Mouse (Mus musculus): ENCODE measurements at regions not wholly inside any gene's neighbourhood (a gene's known extent, or its start where the extent isn't known, plus 50 kb on each side); places are given as distances from the start of the nearest gene placed in this dataset.

DNA sequence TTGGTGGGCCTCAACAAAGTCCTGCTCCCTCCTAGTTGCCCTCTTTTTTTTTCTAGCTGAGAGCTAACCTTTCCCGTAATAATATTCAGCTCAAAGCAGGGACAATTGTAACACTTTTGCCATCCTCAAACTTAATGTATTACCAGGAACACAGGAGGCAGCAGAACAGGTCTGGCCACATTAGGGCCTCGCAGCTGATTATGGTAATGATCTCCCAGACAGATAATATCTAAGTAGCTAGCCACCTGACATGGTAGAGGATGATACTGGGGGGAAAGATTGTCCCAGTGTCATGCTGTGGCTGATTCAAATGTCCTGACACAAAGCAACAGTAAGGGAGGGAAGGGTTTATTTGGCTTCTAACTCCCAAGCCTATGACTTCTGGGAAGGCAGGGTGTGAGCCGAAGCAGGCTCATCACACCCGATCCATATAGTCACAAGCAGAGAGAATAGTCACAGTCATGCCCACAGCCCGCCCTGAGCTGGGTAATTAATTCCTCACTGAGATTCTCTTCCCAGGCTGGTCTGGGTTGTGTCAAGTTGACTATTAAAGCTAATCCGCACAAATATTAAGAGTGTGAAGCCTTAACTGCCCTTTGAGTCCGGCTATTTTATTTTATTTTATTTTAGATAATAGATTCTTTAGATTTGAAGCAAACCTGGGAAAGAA is 57.0 kb upstream of the Cd2ap start:
- peaks cover 8 to 9% of the 10 kb centered on the region in 2 experiments; a peak in 3 of 4 replicates for H3K4me1 ChIP-seq (ENCODE audit: control insufficient read depth in 2 of 2, insufficient read depth in 2 of 2, low read length in 2 of 2)
- H3K4me3 ChIP-seq (ENCODE audit: control insufficient read depth in 1 of 2, insufficient read depth in 1 of 2, low read depth in 1 of 2, low read length in 2 of 2) = no peak overlapping the region
- H3K36me3 ChIP-seq (ENCODE audit: control insufficient read depth, insufficient read depth, low read length) = no peaks in the 10 kb centered on the region
- no peak overlapping the region for H3K27ac ChIP-seq (replicated peaks in 1 of 2; ENCODE audit: control insufficient read depth in 1 of 2, insufficient read depth in 1 of 2, low read depth in 2 of 2, low read length in 2 of 2)
- WGBS = 69% methylated on average over 7 of the region's 7 CpGs
- H3K4me2 ChIP-seq (ENCODE audit: low read length) = no peak overlapping the region
- no peak overlapping the region for H3K9ac ChIP-seq (ENCODE audit: low read length)
- no peaks in the 10 kb centered on the region for H3K9me3 ChIP-seq (ENCODE audit: control insufficient read depth, low read length)
- no peaks in the 10 kb centered on the region for H3K27me3 ChIP-seq (ENCODE audit: control insufficient read depth, insufficient read depth, low read length)
- no peak for ATAC-seq (ENCODE audit: insufficient number of reproducible peaks, insufficient read depth, low FRiP score, low read depth)

DNA sequence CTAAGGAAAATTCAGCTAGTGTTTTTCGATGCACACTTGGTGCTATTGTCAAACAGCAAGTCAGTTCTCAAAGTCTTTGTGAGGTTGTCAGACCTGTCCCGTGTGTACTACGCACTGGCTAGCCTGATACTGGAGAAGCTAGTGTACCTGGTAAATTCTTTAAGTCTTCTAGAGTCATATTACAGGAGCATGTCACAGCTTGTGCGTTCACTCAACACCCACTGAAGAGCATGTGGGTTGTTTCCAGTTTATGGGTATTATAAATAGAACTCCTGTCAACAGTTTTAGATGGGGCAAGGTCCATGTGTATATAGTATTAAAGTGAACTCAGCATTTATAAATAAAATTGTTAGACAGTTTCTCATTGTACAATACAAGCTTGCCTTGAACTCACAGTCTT is 50.9 kb upstream of the Cd2ap start:
- H3K27ac ChIP-seq (replicated peaks in 1 of 2; ENCODE audit: control insufficient read depth in 1 of 2, insufficient read depth in 1 of 2, low read depth in 2 of 2, low read length in 2 of 2) = peak overlapping the region; percentile 30 to 82
- peaks cover 15 to 18% of the 10 kb centered on the region in 2 experiments for H3K4me1 ChIP-seq (ENCODE audit: control insufficient read depth in 2 of 2, insufficient read depth in 2 of 2, low read length in 2 of 2)
- no peaks in the 10 kb centered on the region for H3K36me3 ChIP-seq (ENCODE audit: control insufficient read depth, insufficient read depth, low read length)
- no peaks in the 10 kb centered on the region for H3K9me3 ChIP-seq (ENCODE audit: control insufficient read depth, low read length)
- peak; percentile 79 for ATAC-seq (ENCODE audit: insufficient number of reproducible peaks, insufficient read depth, low FRiP score, low read depth)
- no peak overlapping the region for H3K4me3 ChIP-seq (ENCODE audit: control insufficient read depth in 1 of 2, insufficient read depth in 1 of 2, low read depth in 1 of 2, low read length in 2 of 2)
- no peak overlapping the region; the same call in 1 of the 2 replicates for H3K4me2 ChIP-seq (ENCODE audit: low read length)
- no peak overlapping the region for H3K9ac ChIP-seq (ENCODE audit: low read length)
- H3K27me3 ChIP-seq (ENCODE audit: control insufficient read depth, insufficient read depth, low read length) = no peaks in the 10 kb centered on the region
- WGBS = 39% methylated on average over 4 of the region's 4 CpGs

Measured in heart, embryonic 14.5 days (tissue).